Mouse (Mus musculus) MEL (cell line): ENCODE results near the gene Natd1. TPM values are rescaled to one million over a fixed set of nuclear protein-coding genes. Genes with fewer than 3 reads are reported as not detected.

Experiments
- DNase-seq: peaks from one replicate; pipeline ENCODE4 v3.0.0; 2011; ENCODE audit warnings: low read depth, low spot score
- H3K27ac ChIP-seq: 2 replicates; pipeline ENCODE4 v1.5.1; 2012; ENCODE audit warnings: low read depth, mild to moderate bottlenecking, control low read depth, low read length, moderate library complexity; ENCODE audit not compliant: control insufficient read depth
- H3K27me3 ChIP-seq, 2 experiments: fragments of 150-350 bp in 1 of 2; sonication (generic) in 1 of 2; 2 replicates each; pipeline ENCODE4 v1.6.1; 2012; ENCODE audit warnings: low read length in 2 of 2, mild to moderate bottlenecking in 2 of 2, improper control_type of control experiment in 1 of 2, moderate library complexity in 1 of 2; ENCODE audit not compliant: insufficient read depth in 2 of 2, control insufficient read depth in 1 of 2
- H3K36me3 ChIP-seq, 2 experiments: 2 replicates each; pipeline ENCODE4 v1.6.1; 2012 to 2014; ENCODE audit warnings: low read length in 2 of 2, improper control_type of control experiment in 1 of 2, inconsistent platforms in 1 of 2, mild to moderate bottlenecking in 1 of 2; ENCODE audit not compliant: insufficient read depth in 2 of 2, control insufficient read depth in 1 of 2
- H3K4me1 ChIP-seq, 2 experiments: fragments of 150-350 bp in 1 of 2; sonication (generic) in 1 of 2; 2 replicates each; pipeline ENCODE4 v1.6.1; 2012; ENCODE audit warnings: low read length in 2 of 2, improper control_type of control experiment in 1 of 2, mild to moderate bottlenecking in 1 of 2; ENCODE audit not compliant: insufficient read depth in 2 of 2, control insufficient read depth in 1 of 2
- H3K4me3 ChIP-seq, 2 experiments: fragments of 150-350 bp in 1 of 2; sonication (generic) in 1 of 2; 2 replicates each; pipeline ENCODE4 v1.5.1; 2012; ENCODE audit warnings: low read depth in 2 of 2, low read length in 2 of 2, mild to moderate bottlenecking in 2 of 2, moderate library complexity in 2 of 2, control low read depth in 1 of 2, improper control_type of control experiment in 1 of 2; ENCODE audit not compliant: control insufficient read depth in 1 of 2, insufficient read depth in 1 of 2
- H3K79me2 ChIP-seq: 2 replicates; pipeline ENCODE4 v1.6.1; 2012; ENCODE audit warnings: mild to moderate bottlenecking, low read length, moderate library complexity; ENCODE audit not compliant: control insufficient read depth, poor library complexity, insufficient read depth
- H3K9ac ChIP-seq: 2 replicates; pipeline ENCODE4 v1.6.1; 2012; ENCODE audit warnings: low read depth, mild to moderate bottlenecking, control low read depth, low read length, moderate library complexity; ENCODE audit not compliant: control insufficient read depth, poor library complexity, severe bottlenecking
- H3K9me3 ChIP-seq: fragments of 150-350 bp; sonication (generic); replicated peaks from 2 replicates; pipeline ENCODE4 v1.6.1; 2012; ENCODE audit warnings: mild to moderate bottlenecking, low read length, improper control_type of control experiment, moderate library complexity; ENCODE audit not compliant: insufficient read depth
- BHLHE40 ChIP-seq: IDR thresholded peaks from 2 replicates; pipeline ENCODE4 v1.6.1; 2012; ENCODE audit warnings: low read depth, mild to moderate bottlenecking, inconsistent platforms, low read length, improper control_type of control experiment, borderline replicate concordance
- CHD1 ChIP-seq: IDR thresholded peaks from 2 replicates; pipeline ENCODE4 v1.6.1; 2012; ENCODE audit warnings: low read depth, mild to moderate bottlenecking, inconsistent platforms, low read length, improper control_type of control experiment
- CHD2 ChIP-seq: IDR thresholded peaks from 2 replicates; pipeline ENCODE4 v1.6.1; 2011; ENCODE audit warnings: low read length, improper control_type of control experiment
- E2F4 ChIP-seq: IDR thresholded peaks from 2 replicates; pipeline ENCODE4 v1.6.1; 2011; ENCODE audit warnings: low read depth, low read length, improper control_type of control experiment, borderline replicate concordance
- ELF1 ChIP-seq: IDR thresholded peaks from 2 replicates; pipeline ENCODE4 v1.6.1; 2014; ENCODE audit warnings: low read depth, mild to moderate bottlenecking, inconsistent platforms, low read length, improper control_type of control experiment, moderate library complexity
- EP300 ChIP-seq, 2 experiments: IDR thresholded peaks; 2 replicates each; pipeline ENCODE4 v1.6.1; 2011; ENCODE audit warnings: improper control_type of control experiment in 2 of 2, low read length in 2 of 2, low read depth in 1 of 2, mild to moderate bottlenecking in 1 of 2
- ETS1 ChIP-seq: IDR thresholded peaks from 2 replicates; pipeline ENCODE4 v1.6.1; 2012; ENCODE audit warnings: low read depth, mild to moderate bottlenecking, inconsistent platforms, low read length, improper control_type of control experiment, moderate library complexity
- HCFC1 ChIP-seq: IDR thresholded peaks from 2 replicates; pipeline ENCODE4 v1.6.1; 2012; ENCODE audit warnings: low read depth, mild to moderate bottlenecking, inconsistent platforms, low read length, improper control_type of control experiment, moderate library complexity
- JUND ChIP-seq: IDR thresholded peaks from 2 replicates; pipeline ENCODE4 v1.6.1; 2011; ENCODE audit warnings: low read depth, mild to moderate bottlenecking, improper control_type of control experiment, low read length
- KAT2A ChIP-seq: conservative IDR thresholded peaks from 2 replicates; pipeline ENCODE4 v1.6.1; 2012; ENCODE audit warnings: low read depth, low read length, improper control_type of control experiment, inconsistent platforms
- MAFK ChIP-seq: IDR thresholded peaks from 2 replicates; pipeline ENCODE4 v1.6.1; 2011; ENCODE audit warnings: low read depth, mild to moderate bottlenecking, low read length, improper control_type of control experiment, borderline replicate concordance
- MAX ChIP-seq: IDR thresholded peaks from 2 replicates; pipeline ENCODE4 v1.6.1; 2011; ENCODE audit warnings: low read length, improper control_type of control experiment
- MAZ ChIP-seq: IDR thresholded peaks from 2 replicates; pipeline ENCODE4 v1.6.1; 2012; ENCODE audit warnings: low read depth, mild to moderate bottlenecking, inconsistent platforms, low read length, improper control_type of control experiment
- MEF2A ChIP-seq: IDR thresholded peaks from 2 replicates; pipeline ENCODE4 v1.6.1; 2014; ENCODE audit warnings: low read depth, mild to moderate bottlenecking, inconsistent platforms, low read length, improper control_type of control experiment; ENCODE audit not compliant: poor library complexity, insufficient replicate concordance, severe bottlenecking; ENCODE audit errors: extremely low read depth
- MXI1 ChIP-seq: IDR thresholded peaks from 2 replicates; pipeline ENCODE4 v1.6.1; 2011; ENCODE audit warnings: mild to moderate bottlenecking, low read depth, low read length, improper control_type of control experiment
- MYB ChIP-seq: IDR thresholded peaks from 2 replicates; pipeline ENCODE4 v1.6.1; 2011; ENCODE audit warnings: mild to moderate bottlenecking, low read depth, low read length, improper control_type of control experiment
- NELFE ChIP-seq: IDR thresholded peaks from 2 replicates; pipeline ENCODE4 v1.6.1; 2011; ENCODE audit warnings: low read depth, low read length, improper control_type of control experiment
- NRF1 ChIP-seq: IDR thresholded peaks from 2 replicates; pipeline ENCODE4 v1.6.1; 2014; ENCODE audit warnings: low read depth, mild to moderate bottlenecking, inconsistent platforms, low read length, improper control_type of control experiment, moderate library complexity; ENCODE audit not compliant: poor library complexity, insufficient read depth, severe bottlenecking
- POLR2A ChIP-seq, 2 experiments: IDR thresholded peaks; 2 replicates each; pipeline ENCODE4 v1.6.1; 2011 to 2012; ENCODE audit warnings: low read length in 2 of 2, mild to moderate bottlenecking in 2 of 2, control low read depth in 1 of 2, improper control_type of control experiment in 1 of 2, low read depth in 1 of 2, moderate library complexity in 1 of 2; ENCODE audit not compliant: control insufficient read depth in 1 of 2, insufficient read depth in 1 of 2, poor library complexity in 1 of 2
- POLR2AphosphoS2 ChIP-seq: IDR thresholded peaks from 2 replicates; pipeline ENCODE4 v1.6.1; 2011; ENCODE audit warnings: low read length, improper control_type of control experiment
- POLR2AphosphoS5 ChIP-seq: IDR thresholded peaks from 2 replicates; pipeline ENCODE4 v1.6.1; 2012; ENCODE audit warnings: low read depth, borderline replicate concordance, mild to moderate bottlenecking, inconsistent platforms, low read length, moderate library complexity, mixed read lengths
- RAD21 ChIP-seq: IDR thresholded peaks from 2 replicates; pipeline ENCODE4 v1.6.1; 2011; ENCODE audit warnings: mild to moderate bottlenecking, low read depth, low read length, improper control_type of control experiment
- SIN3A ChIP-seq: IDR thresholded peaks from 2 replicates; pipeline ENCODE4 v1.6.1; 2012; ENCODE audit warnings: low read length, improper control_type of control experiment, inconsistent platforms
- SMC3 ChIP-seq: IDR thresholded peaks from 2 replicates; pipeline ENCODE4 v1.6.1; 2011; ENCODE audit warnings: low read depth, low read length, improper control_type of control experiment
- TAL1 ChIP-seq: IDR thresholded peaks from 2 replicates; pipeline ENCODE4 v1.6.1; 2012; ENCODE audit warnings: mild to moderate bottlenecking, inconsistent platforms, low read length, moderate library complexity, mixed read lengths
- TBP ChIP-seq: IDR thresholded peaks from 2 replicates; pipeline ENCODE4 v1.8.0; 2011; ENCODE audit warnings: low read depth, low read length, improper control_type of control experiment
- TCF12 ChIP-seq: IDR thresholded peaks from 2 replicates; pipeline ENCODE4 v1.6.1; 2014; ENCODE audit warnings: low read depth, mild to moderate bottlenecking, inconsistent platforms, low read length, improper control_type of control experiment, moderate library complexity
- UBTF ChIP-seq: IDR thresholded peaks from 2 replicates; pipeline ENCODE4 v1.6.1; 2012; ENCODE audit warnings: low read depth, mild to moderate bottlenecking, inconsistent platforms, low read length, improper control_type of control experiment, moderate library complexity, borderline replicate concordance; ENCODE audit not compliant: insufficient read depth
- USF1 ChIP-seq: IDR thresholded peaks from 2 replicates; pipeline ENCODE4 v1.6.1; 2014; ENCODE audit warnings: low read depth, mild to moderate bottlenecking, inconsistent platforms, low read length, improper control_type of control experiment, moderate library complexity
- ZMIZ1 ChIP-seq: IDR thresholded peaks from 2 replicates; pipeline ENCODE4 v1.6.1; 2012; ENCODE audit warnings: low read depth, mild to moderate bottlenecking, inconsistent platforms, low read length, improper control_type of control experiment, moderate library complexity
- polyA plus RNA-seq, 2 experiments: library from polyadenylated mRNA; stranded (reverse) in 1 of 2; unstranded in 1 of 2; fragments of >175 nt in 1 of 2; fragments of >200 nt in 1 of 2; gene quantifications; 2 replicates each; pipeline versions ENCODE4 v1.2.1 to v1.2.4; 2012; ENCODE audit warnings: low replicate concordance in 2 of 2, low read depth in 1 of 2; ENCODE audit not compliant: insufficient read length in 2 of 2, insufficient read depth in 1 of 2, missing spikeins in 1 of 2
- total RNA-seq: library from RNA; depleted of rRNA; stranded (reverse); fragments of 300-350 nt; gene quantifications from 2 replicates; pipeline ENCODE4 v1.2.3, GENCODE M21; 2012

The Natd1 gene
- total and polyA plus RNA-seq, 3 experiments = 3.0 to 10.9 TPM; not detected in 1

DNA sequence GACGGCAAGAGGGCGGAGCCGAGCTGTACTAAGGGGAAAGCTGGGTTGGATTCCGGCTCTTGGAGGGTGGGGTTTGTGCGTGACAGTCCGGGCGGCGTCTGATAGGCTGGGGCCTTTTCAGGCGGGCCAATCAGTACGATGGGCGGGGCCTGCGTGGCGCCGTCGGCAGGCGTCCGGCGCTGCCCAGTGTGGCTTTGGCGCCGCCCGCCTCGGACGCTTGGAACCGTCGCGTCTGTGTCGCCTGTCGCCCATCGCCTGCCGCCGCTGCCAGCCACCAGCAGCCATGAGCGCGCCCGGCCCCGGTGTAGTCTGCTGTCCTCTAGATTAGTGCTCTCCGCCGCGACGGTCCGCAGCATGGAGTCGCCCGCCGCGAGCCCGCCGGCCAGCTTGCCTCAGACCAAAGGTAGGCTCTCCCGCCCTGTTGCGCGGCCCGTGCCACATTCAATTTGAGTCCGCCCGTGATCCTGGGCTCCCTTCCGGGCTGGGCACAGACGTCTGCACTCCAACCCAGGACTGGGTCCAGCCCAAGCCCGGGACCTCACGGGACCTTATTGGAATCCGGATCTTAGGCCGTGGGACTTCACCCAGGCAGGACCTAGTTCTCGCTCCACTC is 17.4 kb upstream of the Natd1 start, which contains the start of gene Map2k3:
Map2k3 (plus strand) TSS at position 165 of the 613 bp plus-strand sequence.
- peak within 1 kb of the TSS; percentile 90 for H3K9ac ChIP-seq
- H3K27me3 ChIP-seq = no peaks in the 10 kb centered on the region
- H3K27ac ChIP-seq = peak within 1 kb of the TSS; percentile 40
- peaks cover 0 to 37% of the 10 kb centered on the region in 2 experiments; a peak in 2 of 4 replicates for H3K36me3 ChIP-seq
- peak; percentile 22; the same call in 1 of the 2 replicates for TF ChIP-seq ETS1
- TF ChIP-seq UBTF = no peak
- TF ChIP-seq POLR2A (IDR thresholded peaks at IDR 0.05; ENCODE audit: control insufficient read depth in 1 of 2, insufficient read depth in 1 of 2, low read depth in 1 of 2, low read length in 2 of 2, poor library complexity in 1 of 2) = peak; percentile 94 to 98
- no peak for TF ChIP-seq MYB
- no peak for TF ChIP-seq TAL1
- TF ChIP-seq SIN3A = peak; percentile 54; the same call in 1 of the 2 replicates
- no peak for TF ChIP-seq JUND
- TF ChIP-seq ELF1 = peak; percentile 5; the same call in 1 of the 2 replicates
- TF ChIP-seq SMC3 = no peak
- TF ChIP-seq HCFC1 = peak; percentile 71
- no peak for TF ChIP-seq CHD2
- peak; percentile 90 for TF ChIP-seq ZMIZ1
- 0 out of 2 replicates have a peak, but pooled peaks have one; percentile 27 for TF ChIP-seq MAX
- peak; percentile 24; the same call in 1 of the 2 replicates for TF ChIP-seq CHD1
- TF ChIP-seq EP300 (IDR thresholded peaks at IDR 0.05; ENCODE audit: low read depth in 1 of 2, low read length in 2 of 2) = no peak
- peak; percentile 80 for TF ChIP-seq TCF12
- TF ChIP-seq MAZ = peak; percentile 84; the same call in 1 of the 2 replicates
- TF ChIP-seq MAFK = no peak
- no peak for TF ChIP-seq KAT2A
- no peak for TF ChIP-seq MXI1
- TF ChIP-seq NELFE = peak; percentile 98
- peak; percentile 66; the same call in 1 of the 2 replicates for TF ChIP-seq USF1
- TF ChIP-seq POLR2AphosphoS5 = peak; percentile 51; the same call in 1 of the 2 replicates
- no peak for TF ChIP-seq MEF2A
- peak; percentile 96 for TF ChIP-seq POLR2AphosphoS2
- peak; percentile 46; the same call in 1 of the 2 replicates for TF ChIP-seq NRF1
- no peak for TF ChIP-seq BHLHE40
- TF ChIP-seq RAD21 = no peak
- TF ChIP-seq E2F4 = peak; percentile 59; the same call in 1 of the 2 replicates
- TF ChIP-seq TBP = peak; percentile 90
- TF ChIP-seq, all 39 proteins: peak for 17
- H3K4me3 ChIP-seq = peak within 1 kb of the TSS; percentile 71 to 99
- H3K79me2 ChIP-seq = peaks cover 67% of the 10 kb centered on the region
- peak; percentile 99 for DNase-seq
- H3K9me3 ChIP-seq = no peaks in the 10 kb centered on the region
- H3K4me1 ChIP-seq = peaks cover 19 to 50% of the 10 kb centered on the region in 2 experiments
